Mouse (Mus musculus) hindbrain, embryonic 16.5 days (tissue): ENCODE results near the gene Podn. TPM values are rescaled to one million over a fixed set of nuclear protein-coding genes. Genes with fewer than 3 reads are reported as not detected.
"Not testable (repeated sequence)": the region's sequence is repeated elsewhere in the genome, so short reads cannot be mapped to it uniquely, and the experiment has no call there.

Experiments used
- ATAC-seq: fragments of 200-750 bp; cut with Nextera tagmentation; 2 replicates; pipeline ENCODE4 v1.8.0; 2017; ENCODE audit warnings: moderate TSS enrichment, moderate library complexity
- H3K27ac ChIP-seq: fragments of 300-500 bp; sonication (generic); 2 replicates; pipeline ENCODE4 v1.5.1; 2014; ENCODE audit warnings: low read depth, mild to moderate bottlenecking, control low read depth, low read length, moderate library complexity
- H3K27me3 ChIP-seq: fragments of 300-500 bp; sonication (generic); replicated peaks from 2 replicates; pipeline ENCODE4 v1.6.1; 2014; ENCODE audit warnings: low read length; ENCODE audit not compliant: control insufficient read depth, insufficient read depth
- H3K36me3 ChIP-seq: fragments of 300-500 bp; sonication (generic); 2 replicates; pipeline ENCODE4 v1.6.1; 2014; ENCODE audit warnings: mild to moderate bottlenecking, low read length, moderate library complexity, mixed read lengths; ENCODE audit not compliant: control insufficient read depth, insufficient read depth
- H3K4me1 ChIP-seq: fragments of 300-500 bp; sonication (generic); 2 replicates; pipeline ENCODE4 v1.6.1; 2014; ENCODE audit warnings: low read depth, low read length; ENCODE audit not compliant: control insufficient read depth, insufficient read depth
- H3K4me2 ChIP-seq: fragments of 300-500 bp; sonication (generic); 2 replicates; pipeline ENCODE4 v1.6.1; 2014; ENCODE audit warnings: mild to moderate bottlenecking, low read length, control low read depth, moderate library complexity
- H3K4me3 ChIP-seq: fragments of 300-500 bp; sonication (generic); 2 replicates; pipeline ENCODE4 v1.5.1; 2014; ENCODE audit warnings: mild to moderate bottlenecking, low read length, control low read depth, moderate library complexity
- H3K9ac ChIP-seq: fragments of 300-500 bp; sonication (generic); 2 replicates; pipeline ENCODE4 v1.6.1; 2014; ENCODE audit warnings: low read depth, mild to moderate bottlenecking, control low read depth, low read length, moderate library complexity
- H3K9me3 ChIP-seq: fragments of 300-500 bp; sonication (generic); 2 replicates; pipeline ENCODE4 v1.6.1; 2014; ENCODE audit warnings: mild to moderate bottlenecking, low read length, moderate library complexity; ENCODE audit not compliant: control insufficient read depth
- WGBS: fragments of 180-500 bp; shearing (Covaris S2); extraction: QIAGEN DNeasy Blood & Tissue Kit; methylation state at CpG from one replicate; pipeline ENCODE4 v1.1.7; 2014; 5-methylcytosine and 5-hydroxymethylcytosine counted together
- polyA plus RNA-seq: library from polyadenylated mRNA; unstranded; fragments of >200 nt; fragmentation: Nextera tagmentation; extraction: Ambion mirVana; gene quantifications from 2 replicates; pipeline ENCODE4 v1.2.1, GENCODE M21; 2015

The Podn gene
- polyA plus RNA-seq, 1 experiment from 2014 or later = 0.29 TPM

- Histone ChIP-seq H3K27me3 (no peaks in the 10 kb centered on the region), H3K4me1 (no peaks in the 10 kb centered on the region), H3K4me3 (no peak overlapping the region), H3K9me3 (no peaks in the 10 kb centered on the region), H3K4me2 (no peak overlapping the region), H3K9ac (no peak overlapping the region), H3K36me3 (no peaks in the 10 kb centered on the region), H3K27ac (no peak overlapping the region)
- WGBS = 76% methylated on average over 6 of the region's 6 CpGs
- no peak for ATAC-seq
These were observed 13.1 kb downstream of the Podn start for GRCm38 (mm10) chr4:108083032-108083735.

GRCm38 (mm10) chr4:108082401-108082806 lies 13.8 kb downstream of the Podn start:
- 100% methylated on average over 2 of the region's 2 CpGs for WGBS
- Histone ChIP-seq H3K4me2 (no peak overlapping the region), H3K9ac (no peak overlapping the region), H3K9me3 (no peaks in the 10 kb centered on the region), H3K4me1 (no peaks in the 10 kb centered on the region), H3K36me3 (no peaks in the 10 kb centered on the region), H3K27ac (no peak overlapping the region), H3K4me3 (no peak overlapping the region), H3K27me3 (no peaks in the 10 kb centered on the region)
- ATAC-seq = no peak

GRCm38 (mm10) chr4:108080876-108081275 lies 15.4 kb downstream of the Podn start:
- WGBS = 74% methylated on average over 5 of the region's 5 CpGs
- no peak overlapping the region for H3K9ac ChIP-seq
- no peak overlapping the region for H3K4me3 ChIP-seq
- no peak overlapping the region for H3K27ac ChIP-seq
- no peak for ATAC-seq
- H3K9me3 ChIP-seq = no peaks in the 10 kb centered on the region
- no peak overlapping the region for H3K4me2 ChIP-seq
- H3K4me1 ChIP-seq = no peaks in the 10 kb centered on the region
- H3K27me3 ChIP-seq = no peaks in the 10 kb centered on the region
- no peaks in the 10 kb centered on the region for H3K36me3 ChIP-seq

GRCm38 (mm10) chr4:108079762-108080161 lies 16.5 kb downstream of the Podn start:
- Histone ChIP-seq H3K27me3 (no peaks in the 10 kb centered on the region), H3K9me3 (no peaks in the 10 kb centered on the region), H3K4me2 (no peak overlapping the region), H3K9ac (no peak overlapping the region), H3K27ac (no peak overlapping the region), H3K36me3 (no peaks in the 10 kb centered on the region), H3K4me3 (no peak overlapping the region), H3K4me1 (no peaks in the 10 kb centered on the region)
- WGBS = 26% methylated on average over 2 of the region's 2 CpGs
- ATAC-seq = no peak

GRCm38 (mm10) chr4:108079191-108079590 lies 17.1 kb downstream of the Podn start:
- not testable (repeated sequence) for H3K9ac ChIP-seq, H3K36me3 ChIP-seq, H3K27ac ChIP-seq, H3K27me3 ChIP-seq, H3K4me2 ChIP-seq, ATAC-seq, H3K4me1 ChIP-seq, H3K9me3 ChIP-seq, H3K4me3 ChIP-seq
- 78% methylated on average over 15 of the region's 15 CpGs for WGBS

GRCm38 (mm10) chr4:108077224-108077955 lies 18.9 kb downstream of the Podn start:
- Histone ChIP-seq H3K27me3 (no peaks in the 10 kb centered on the region), H3K4me2 (no peak overlapping the region), H3K36me3 (no peaks in the 10 kb centered on the region), H3K9me3 (no peaks in the 10 kb centered on the region), H3K9ac (no peak overlapping the region), H3K4me1 (no peaks in the 10 kb centered on the region), H3K4me3 (no peak overlapping the region), H3K27ac (no peak overlapping the region)
- 88% methylated on average over 3 of the region's 3 CpGs for WGBS
- no peak for ATAC-seq

- H3K4me1 ChIP-seq = peaks cover 12% of the 10 kb centered on the region
- no peak for ATAC-seq
- no peaks in the 10 kb centered on the region for H3K36me3 ChIP-seq
- no peaks in the 10 kb centered on the region for H3K9me3 ChIP-seq
- H3K9ac ChIP-seq = no peak overlapping the region
- no peak overlapping the region for H3K4me3 ChIP-seq
- WGBS = 80% methylated on average over 3 of the region's 3 CpGs
- no peaks in the 10 kb centered on the region for H3K27me3 ChIP-seq
- H3K4me2 ChIP-seq = no peak overlapping the region
- no peak overlapping the region for H3K27ac ChIP-seq
These were observed 21.9 kb downstream of the Podn start for GRCm38 (mm10) chr4:108074204-108074823.

GRCm38 (mm10) chr4:108072086-108072485 lies 24.2 kb downstream of the Podn start:
- Histone ChIP-seq H3K27ac (no peak overlapping the region), H3K27me3 (no peaks in the 10 kb centered on the region), H3K4me1 (peaks cover 12% of the 10 kb centered on the region), H3K4me2 (no peak overlapping the region), H3K9ac (no peak overlapping the region), H3K4me3 (no peak overlapping the region), H3K9me3 (no peaks in the 10 kb centered on the region), H3K36me3 (0 out of 2 replicates have a peak, but pooled peaks cover 2% of the 10 kb centered on the region)
- ATAC-seq = no peak
- WGBS = 87% methylated on average over 3 of the region's 3 CpGs

GRCm38 (mm10) chr4:108071235-108071901 lies 24.9 kb downstream of the Podn start:
- 2% methylated on average over 26 of the region's 26 CpGs for WGBS
- Histone ChIP-seq H3K4me2 (peak overlapping the region; percentile 89), H3K27ac (0 out of 2 replicates have a peak overlapping the region, but pooled peaks have one; percentile 48), H3K36me3 (0 out of 2 replicates have a peak, but pooled peaks cover 2% of the 10 kb centered on the region), H3K4me1 (peaks cover 12% of the 10 kb centered on the region), H3K27me3 (no peaks in the 10 kb centered on the region), H3K9ac (peak overlapping the region; percentile 62), H3K4me3 (peak overlapping the region; percentile 56), H3K9me3 (no peaks in the 10 kb centered on the region)
- ATAC-seq = peak; percentile 99
